Comparison of ENCODE assay signal across 37 mouse cellular contexts in genomic region chr19:45162181-45162580, GRCm38 (mm10). TPM values are rescaled to one million over a fixed set of nuclear protein-coding genes. Genes with fewer than 3 reads are reported as not detected.
"Had no signal": no experiment of that assay in that cellular context is flagged by ENCODE, and none has a peak within 500 bp of the region (broad histone marks: within the 10 kb centered on the region; RNA-seq: fewer than 3 reads in every experiment).

No protein-coding gene starts in this region.

- H3K9ac ChIP-seq: heart, embryonic 12.5 days; hindbrain, embryonic 12.5 days; hindbrain, embryonic 14.5 days; intestine, embryonic 15.5 days; kidney, embryonic 15.5 days; limb, embryonic 12.5 days had no signal

- ATAC-seq: hindbrain, embryonic 16.5 days; inflammation-experienced regulatory T-cells, adult 6 months; intestine, embryonic 15.5 days; intestine, postnatal 0 days had no signal

- H3K4me1 ChIP-seq: hindbrain, embryonic 12.5 days; intestine, embryonic 15.5 days; limb, embryonic 12.5 days had no signal

- H3K4me3 ChIP-seq: heart, embryonic 10.5 days; heart, embryonic 12.5 days; hindbrain, embryonic 10.5 days; hindbrain, embryonic 12.5 days; intestine, embryonic 15.5 days; kidney, embryonic 15.5 days; limb, embryonic 10.5 days; limb, embryonic 12.5 days had no signal

- H3K4me2 ChIP-seq: heart, embryonic 12.5 days; hindbrain, embryonic 12.5 days; hindbrain, embryonic 14.5 days; intestine, embryonic 15.5 days; kidney, embryonic 15.5 days; limb, embryonic 12.5 days; liver, embryonic 11.5 days had no signal

- DNase-seq: gastrocnemius, postnatal 14 days; gastrocnemius, postnatal 36 days; heart, adult 18-20 months; heart, postnatal 10 days; heart, postnatal 4 days; kidney, adult 2 months; kidney, adult 9 months; kidney, postnatal 14 days; kidney, postnatal 36 days; layer of hippocampus, adult 9-11 months; layer of hippocampus, postnatal 36 days; liver had no signal

- H3K9me3 ChIP-seq: heart, embryonic 10.5 days; heart, embryonic 12.5 days; hindbrain, embryonic 10.5 days; hindbrain, embryonic 12.5 days; intestine, embryonic 15.5 days; kidney, embryonic 15.5 days; limb, embryonic 10.5 days; limb, embryonic 12.5 days had no signal

- H3K27ac ChIP-seq: heart, embryonic 10.5 days; hindbrain, embryonic 10.5 days; hindbrain, embryonic 12.5 days; hindbrain, embryonic 14.5 days; intestine, embryonic 15.5 days; kidney, embryonic 15.5 days; kidney, postnatal 0 days; limb, embryonic 10.5 days; limb, embryonic 12.5 days had no signal

- H3K36me3 ChIP-seq: heart, embryonic 10.5 days; heart, embryonic 12.5 days; hindbrain, embryonic 10.5 days; hindbrain, embryonic 12.5 days; intestine, embryonic 15.5 days; kidney, embryonic 15.5 days; limb, embryonic 10.5 days; limb, embryonic 12.5 days had no signal

RNA-seq across cellular contexts. Expression of gene Tlx1, which starts 11.7 kb away (rescaled TPM):
- total RNA-seq: gastrocnemius, adult 18-20 months; gastrocnemius, adult 8-10 months; gastrocnemius, postnatal 14 days; gastrocnemius, postnatal 36 days; heart, adult 18-20 months; heart, postnatal 25 days; layer of hippocampus, adult 18-20 months; layer of hippocampus, adult 8-10 months; layer of hippocampus, postnatal 14 days; layer of hippocampus, postnatal 36 days; left cerebral cortex, adult 18-20 months; left cerebral cortex, adult 8-10 months; left cerebral cortex, postnatal 10 days; left cerebral cortex, postnatal 36 days had no signal
- polyA plus RNA-seq: inflammation-experienced regulatory T-cells, adult 6 months; intestine, postnatal 0 days; kidney, adult 2 months; kidney, embryonic 15.5 days; kidney, postnatal 0 days; large intestine, adult 2 months had no signal
